Mouse (Mus musculus) small intestine, adult 2 months (tissue): ENCODE results near the gene Tpm1. TPM values are rescaled to one million over a fixed set of nuclear protein-coding genes. Genes with fewer than 3 reads are reported as not detected.

Experiments
- H3K27ac ChIP-seq: fragments of 200-500 bp; 2 replicates; pipeline ENCODE4 v1.5.1; 2012; ENCODE audit warnings: low read depth, low read length, control low read depth, inconsistent platforms; ENCODE audit not compliant: insufficient read depth
- H3K27me3 ChIP-seq: fragments of 200-500 bp; 2 replicates; pipeline ENCODE4 v1.6.1; 2012; ENCODE audit warnings: mild to moderate bottlenecking, moderate library complexity, low read length, inconsistent platforms; ENCODE audit not compliant: control insufficient read depth, insufficient read depth
- H3K36me3 ChIP-seq: fragments of 200-500 bp; 2 replicates; pipeline ENCODE4 v1.6.1; 2012; ENCODE audit warnings: mild to moderate bottlenecking, low read length, control low read depth, inconsistent platforms; ENCODE audit not compliant: control insufficient read depth, insufficient read depth
- H3K4me1 ChIP-seq: fragments of 200-500 bp; 2 replicates; pipeline ENCODE4 v1.6.1; 2012; ENCODE audit warnings: low read length, inconsistent platforms, mixed read lengths; ENCODE audit not compliant: control insufficient read depth, insufficient read depth, insufficient read length
- H3K4me3 ChIP-seq: fragments of 200-500 bp; 2 replicates; pipeline ENCODE4 v1.5.1; 2012; ENCODE audit warnings: low read depth, mild to moderate bottlenecking, control low read depth, inconsistent platforms, low read length, moderate library complexity
- CTCF ChIP-seq: fragments of 200-500 bp; IDR thresholded peaks from 2 replicates; pipeline ENCODE4 v1.5.1; 2012; ENCODE audit warnings: low read depth, mild to moderate bottlenecking, control low read depth, inconsistent platforms, low read length, moderate library complexity, mixed read lengths; ENCODE audit not compliant: insufficient replicate concordance, insufficient read length; ENCODE audit errors: extremely low read depth
- POLR2A ChIP-seq: fragments of 200-500 bp; IDR thresholded peaks from 2 replicates; pipeline ENCODE4 v1.6.1; 2012; ENCODE audit warnings: low read depth, mild to moderate bottlenecking, control low read depth, inconsistent platforms, low read length, moderate library complexity
- WGBS: fragments of 180-500 bp; shearing (Covaris S2); methylation state at CpG from one replicate; pipeline ENCODE4 v1.1.7; 2018; 5-methylcytosine and 5-hydroxymethylcytosine counted together
- polyA plus RNA-seq: library from polyadenylated mRNA; depleted of rRNA; stranded (reverse); fragments of >200 nt; gene quantifications from 2 replicates; pipeline ENCODE4 v1.2.3, GENCODE M21; 2012; rRNA removed

The Tpm1 gene
- 146 and 242 TPM in 2 replicates for polyA plus RNA-seq

GRCm38 (mm10) chr9:67049086-67049824 is at the start of gene Tpm1:
Tpm1 (minus strand) TSS chr9:67049406.
- peak within 1 kb of the TSS; percentile 69 for H3K4me3 ChIP-seq
- H3K27me3 ChIP-seq = peaks cover 27% of the 10 kb centered on the region
- peaks cover 13% of the 10 kb centered on the region for H3K4me1 ChIP-seq
- WGBS = 3% methylated on average over 51 of the region's 51 CpGs
- TF ChIP-seq POLR2A = peak; percentile 55; the same call in 1 of the 2 replicates
- no peak for TF ChIP-seq CTCF
- no peaks in the 10 kb centered on the region for H3K36me3 ChIP-seq
- peak within 1 kb of the TSS; percentile 54 for H3K27ac ChIP-seq

DNA sequence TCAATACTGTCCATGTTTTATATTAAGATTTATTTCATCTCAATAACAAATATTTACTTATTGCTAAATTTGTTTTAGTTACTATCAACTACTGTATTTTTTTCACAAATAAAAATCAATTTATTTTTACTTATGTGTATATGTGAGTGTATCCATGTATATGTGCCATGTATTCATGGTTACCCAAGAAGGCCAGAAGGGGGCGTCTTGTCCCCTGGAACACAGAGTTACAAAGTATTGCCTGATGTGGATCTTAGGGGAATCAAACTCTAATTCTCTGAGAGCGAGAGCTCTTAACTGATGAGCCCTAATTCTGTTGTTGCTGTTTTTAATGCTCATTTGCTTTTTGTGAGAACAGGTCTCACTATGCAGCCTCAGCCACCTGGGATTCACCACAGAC is 45.2 kb upstream of the Tpm1 start:
- Histone ChIP-seq H3K27ac (no peak overlapping the region), H3K4me1 (peaks cover 4% of the 10 kb centered on the region; the same call in 1 of the 2 replicates), H3K36me3 (no peaks in the 10 kb centered on the region), H3K27me3 (no peaks in the 10 kb centered on the region), H3K4me3 (no peak overlapping the region)
- WGBS = 92% methylated on average over 2 of the region's 2 CpGs
- TF ChIP-seq POLR2A (no peak), CTCF (no peak)

DNA sequence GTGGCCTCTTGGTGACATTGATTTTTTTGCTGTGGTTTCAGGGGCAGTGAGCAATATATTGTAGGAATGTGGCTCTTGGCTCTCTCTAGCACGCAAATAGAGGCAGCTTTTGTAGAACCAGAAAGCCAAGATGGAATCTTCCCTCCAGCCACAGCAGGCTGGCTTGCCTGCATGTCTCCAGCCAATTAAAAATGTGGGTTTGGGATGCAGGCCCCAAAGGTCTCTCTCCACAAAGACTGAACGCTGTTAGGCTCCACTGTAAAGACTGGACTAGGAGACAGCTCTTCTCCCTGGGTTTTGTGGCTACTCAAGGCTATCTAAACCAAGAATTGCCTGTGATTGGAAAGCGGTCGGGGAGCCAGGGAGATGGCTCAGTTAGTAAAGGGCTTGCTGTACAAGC is 43.0 kb upstream of the Tpm1 start:
- Histone ChIP-seq H3K27ac (no peak overlapping the region), H3K27me3 (no peaks in the 10 kb centered on the region), H3K36me3 (no peaks in the 10 kb centered on the region), H3K4me3 (no peak overlapping the region), H3K4me1 (peaks cover 4% of the 10 kb centered on the region; the same call in 1 of the 2 replicates)
- 91% methylated on average over 4 of the region's 4 CpGs for WGBS
- TF ChIP-seq CTCF (no peak), POLR2A (no peak)

- H3K4me3 ChIP-seq = no peak overlapping the region
- H3K27me3 ChIP-seq = no peaks in the 10 kb centered on the region
- no peak for TF ChIP-seq CTCF
- TF ChIP-seq POLR2A = no peak
- WGBS = 69% methylated on average over 7 of the region's 7 CpGs
- peaks cover 4% of the 10 kb centered on the region; the same call in 1 of the 2 replicates for H3K4me1 ChIP-seq
- H3K27ac ChIP-seq = no peak overlapping the region
- no peaks in the 10 kb centered on the region for H3K36me3 ChIP-seq
Measured at GRCm38 (mm10) chr9:67091598-67091997, 42.4 kb upstream of the Tpm1 start.

- H3K27ac ChIP-seq = no peak overlapping the region
- 81% methylated on average over 11 of the region's 11 CpGs for WGBS
Measured at GRCm38 (mm10) chr9:67091151-67091550, 41.9 kb upstream of the Tpm1 start.

DNA sequence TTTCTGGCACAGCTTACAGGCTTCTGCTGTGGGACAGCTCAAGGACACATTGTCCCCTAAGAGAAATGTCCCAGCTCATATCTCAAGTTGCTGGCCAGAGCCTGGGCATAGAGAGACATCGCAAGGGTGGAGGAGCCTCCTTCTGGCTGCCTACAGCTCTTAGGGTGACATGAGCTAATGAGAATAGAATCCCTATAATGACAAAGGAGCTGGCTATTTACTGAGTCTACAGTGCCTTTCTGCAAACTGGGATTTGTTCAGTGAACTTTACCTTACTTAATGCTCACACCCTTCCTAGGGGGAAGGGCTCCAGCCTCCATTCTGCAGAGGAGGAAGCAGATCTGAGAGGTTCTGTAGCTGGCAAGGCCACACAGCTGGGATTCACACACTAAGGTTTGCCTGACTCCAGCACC is 41.4 kb upstream of the Tpm1 start:
- Histone ChIP-seq H3K27ac (no peak overlapping the region), H3K27me3 (no peaks in the 10 kb centered on the region), H3K36me3 (no peaks in the 10 kb centered on the region), H3K4me1 (peaks cover 4% of the 10 kb centered on the region; the same call in 1 of the 2 replicates), H3K4me3 (no peak overlapping the region)
- 69% methylated on average over 1 of the region's 1 CpGs for WGBS
- TF ChIP-seq CTCF (no peak), POLR2A (no peak)

More at GRCm38 (mm10) chr9:67091151-67091550, 41.9 kb upstream of the Tpm1 start:
- no peaks in the 10 kb centered on the region for H3K27me3 ChIP-seq
- TF ChIP-seq POLR2A (no peak), CTCF (no peak)
- no peak overlapping the region for H3K4me3 ChIP-seq
- peaks cover 4% of the 10 kb centered on the region; the same call in 1 of the 2 replicates for H3K4me1 ChIP-seq
- H3K36me3 ChIP-seq = no peaks in the 10 kb centered on the region

DNA sequence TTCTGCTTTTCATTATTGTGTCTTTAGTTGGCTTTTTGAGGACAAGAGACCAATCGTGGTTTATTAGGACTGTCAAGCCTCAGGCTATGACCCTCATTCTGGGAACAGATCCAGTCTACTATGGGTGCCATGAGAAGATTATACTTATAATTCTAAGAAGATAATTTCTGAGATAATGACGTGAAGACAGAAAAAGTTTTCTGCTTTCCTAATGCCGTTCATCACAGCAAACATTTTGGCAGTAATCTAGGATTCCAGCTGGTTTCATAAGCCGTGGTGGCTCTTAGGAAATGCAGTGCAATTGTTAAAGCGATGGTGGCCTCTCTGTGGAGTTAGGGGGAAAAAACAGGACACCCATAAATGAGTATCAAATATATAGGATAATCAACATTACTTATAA is 40.0 kb upstream of the Tpm1 start:
- Histone ChIP-seq H3K27ac (no peak overlapping the region), H3K4me1 (peaks cover 4% of the 10 kb centered on the region; the same call in 1 of the 2 replicates), H3K4me3 (no peak overlapping the region), H3K27me3 (no peaks in the 10 kb centered on the region), H3K36me3 (no peaks in the 10 kb centered on the region)
- WGBS = 72% methylated on average over 5 of the region's 5 CpGs
- TF ChIP-seq POLR2A (no peak), CTCF (no peak)
